Mouse (Mus musculus): ENCODE data around the gene Alb. TPM values are rescaled to one million over a fixed set of nuclear protein-coding genes. Genes with fewer than 3 reads are reported as not detected.

Gene Alb
- total and polyA plus RNA-seq, 2 experiments from 2014 or later: not detected

- WGBS: 94% methylated on average over 4 of the region's 4 CpGs
- H3K4me3 ChIP-seq (ENCODE audit: low read depth, low read length): no peak overlapping the region
- no peaks in the 10 kb centered on the region for H3K9me3 ChIP-seq (ENCODE audit: low read length)
- H3K27me3 ChIP-seq (ENCODE audit: insufficient read depth, low read length): no peaks in the 10 kb centered on the region
- H3K27ac ChIP-seq (ENCODE audit: low read depth, low read length): no peak overlapping the region
- ATAC-seq (no peak), DNase-seq (no peak)
- no peak overlapping the region for H3K4me2 ChIP-seq (ENCODE audit: low read depth)
- no peak for TF ChIP-seq CTCF (IDR thresholded peaks at IDR 0.05; ENCODE audit: low read depth)
- no peaks in the 10 kb centered on the region for H3K36me3 ChIP-seq (ENCODE audit: insufficient read depth)
- H3K4me1 ChIP-seq (ENCODE audit: insufficient read depth): no peaks in the 10 kb centered on the region
- H3K9ac ChIP-seq: no peak overlapping the region
Measured at GRCm38 (mm10) chr5:90473902-90474301, 13.2 kb downstream of the Alb start.

- H3K9me3 ChIP-seq (ENCODE audit: low read length): no peaks in the 10 kb centered on the region
- no peak overlapping the region for H3K4me2 ChIP-seq (ENCODE audit: low read depth)
- DNase-seq (no peak), ATAC-seq (no peak)
- H3K27ac ChIP-seq (ENCODE audit: low read depth, low read length): no peak overlapping the region
- H3K27me3 ChIP-seq (ENCODE audit: insufficient read depth, low read length): no peaks in the 10 kb centered on the region
- no peaks in the 10 kb centered on the region for H3K4me1 ChIP-seq (ENCODE audit: insufficient read depth)
- H3K36me3 ChIP-seq (ENCODE audit: insufficient read depth): no peaks in the 10 kb centered on the region
- no peak for TF ChIP-seq CTCF (IDR thresholded peaks at IDR 0.05; ENCODE audit: low read depth)
- H3K9ac ChIP-seq: no peak overlapping the region
- H3K4me3 ChIP-seq (ENCODE audit: low read depth, low read length): no peak overlapping the region
- WGBS: 94% methylated on average over 5 of the region's 5 CpGs
Measured at GRCm38 (mm10) chr5:90474369-90474768, 13.7 kb downstream of the Alb start.

- DNase-seq (no peak), ATAC-seq (no peak)
- no peaks in the 10 kb centered on the region for H3K36me3 ChIP-seq (ENCODE audit: insufficient read depth)
- no peak overlapping the region for H3K27ac ChIP-seq (ENCODE audit: low read depth, low read length)
- H3K4me3 ChIP-seq (ENCODE audit: low read depth, low read length): no peak overlapping the region
- H3K9ac ChIP-seq: no peak overlapping the region
- no peaks in the 10 kb centered on the region for H3K4me1 ChIP-seq (ENCODE audit: insufficient read depth)
- no peaks in the 10 kb centered on the region for H3K9me3 ChIP-seq (ENCODE audit: low read length)
- 94% methylated on average over 3 of the region's 3 CpGs for WGBS
- TF ChIP-seq CTCF (IDR thresholded peaks at IDR 0.05; ENCODE audit: low read depth): no peak
- H3K4me2 ChIP-seq (ENCODE audit: low read depth): no peak overlapping the region
- H3K27me3 ChIP-seq (ENCODE audit: insufficient read depth, low read length): no peaks in the 10 kb centered on the region
Measured at GRCm38 (mm10) chr5:90476741-90477140, 16.0 kb downstream of the Alb start.

GRCm38 (mm10) chr5:90477308-90478140 is 16.8 kb downstream of the Alb start:
- 76% methylated on average over 7 of the region's 7 CpGs for WGBS
- no peak for TF ChIP-seq CTCF (IDR thresholded peaks at IDR 0.05; ENCODE audit: low read depth)
- DNase-seq (no peak), ATAC-seq (no peak)
- Histone ChIP-seq H3K36me3 (ENCODE audit: insufficient read depth) (no peaks in the 10 kb centered on the region), H3K9me3 (ENCODE audit: low read length) (no peaks in the 10 kb centered on the region), H3K9ac (no peak overlapping the region), H3K4me1 (ENCODE audit: insufficient read depth) (no peaks in the 10 kb centered on the region), H3K27ac (ENCODE audit: low read depth, low read length) (no peak overlapping the region), H3K4me2 (ENCODE audit: low read depth) (no peak overlapping the region), H3K4me3 (ENCODE audit: low read depth, low read length) (no peak overlapping the region), H3K27me3 (ENCODE audit: insufficient read depth, low read length) (no peaks in the 10 kb centered on the region)

- DNase-seq: no peak
- no peak for TF ChIP-seq CTCF (IDR thresholded peaks at IDR 0.05; ENCODE audit: low read depth)
- Histone ChIP-seq H3K9ac (no peak overlapping the region), H3K9me3 (ENCODE audit: low read length) (no peaks in the 10 kb centered on the region), H3K4me1 (ENCODE audit: insufficient read depth) (no peaks in the 10 kb centered on the region), H3K4me3 (ENCODE audit: low read depth, low read length) (no peak overlapping the region), H3K27ac (ENCODE audit: low read depth, low read length) (no peak overlapping the region), H3K27me3 (ENCODE audit: insufficient read depth, low read length) (no peaks in the 10 kb centered on the region), H3K36me3 (ENCODE audit: insufficient read depth) (no peaks in the 10 kb centered on the region), H3K4me2 (ENCODE audit: low read depth) (no peak overlapping the region)
- WGBS: 89% methylated on average over 1 of the region's 1 CpGs
- ATAC-seq: no peak
Measured at GRCm38 (mm10) chr5:90478886-90479285, 18.2 kb downstream of the Alb start.

- WGBS: 95% methylated on average over 7 of the region's 7 CpGs
- TF ChIP-seq CTCF (IDR thresholded peaks at IDR 0.05; ENCODE audit: low read depth): no peak
- DNase-seq: no peak
- ATAC-seq: no peak
- no peak overlapping the region for H3K27ac ChIP-seq (ENCODE audit: low read depth, low read length)
- H3K4me3 ChIP-seq (ENCODE audit: low read depth, low read length): no peak overlapping the region
- no peak overlapping the region for H3K4me2 ChIP-seq (ENCODE audit: low read depth)
- no peaks in the 10 kb centered on the region for H3K27me3 ChIP-seq (ENCODE audit: insufficient read depth, low read length)
- no peaks in the 10 kb centered on the region for H3K36me3 ChIP-seq (ENCODE audit: insufficient read depth)
- H3K9me3 ChIP-seq (ENCODE audit: low read length): no peaks in the 10 kb centered on the region
- H3K9ac ChIP-seq: no peak overlapping the region
- H3K4me1 ChIP-seq (ENCODE audit: insufficient read depth): no peaks in the 10 kb centered on the region
Measured at GRCm38 (mm10) chr5:90485597-90485996, 24.9 kb downstream of the Alb start.

GRCm38 (mm10) chr5:90488323-90488722 is 27.6 kb downstream of the Alb start:
- Histone ChIP-seq H3K36me3 (ENCODE audit: insufficient read depth) (no peaks in the 10 kb centered on the region), H3K4me3 (ENCODE audit: low read depth, low read length) (no peak overlapping the region), H3K9ac (no peak overlapping the region), H3K27me3 (ENCODE audit: insufficient read depth, low read length) (no peaks in the 10 kb centered on the region), H3K27ac (ENCODE audit: low read depth, low read length) (no peak overlapping the region), H3K4me2 (ENCODE audit: low read depth) (no peak overlapping the region), H3K9me3 (ENCODE audit: low read length) (no peaks in the 10 kb centered on the region), H3K4me1 (ENCODE audit: insufficient read depth) (no peaks in the 10 kb centered on the region)
- ATAC-seq (no peak), DNase-seq (no peak)
- WGBS: 92% methylated on average over 7 of the region's 7 CpGs
- TF ChIP-seq CTCF (IDR thresholded peaks at IDR 0.05; ENCODE audit: low read depth): no peak

Measured in forebrain, postnatal 0 days (tissue).